Mouse (Mus musculus) erythroblast, embryonic 14.5 days (primary cell): ENCODE results near the gene Col17a1. TPM values are rescaled to one million over a fixed set of nuclear protein-coding genes. Genes with fewer than 3 reads are reported as not detected.

ENCODE experiments used
- H3K27me3 ChIP-seq: 2 replicates; pipeline ENCODE4 v1.6.1; 2012; ENCODE audit warnings: inconsistent platforms; ENCODE audit not compliant: control insufficient read depth
- H3K36me3 ChIP-seq: 2 replicates; pipeline ENCODE4 v1.6.1; 2012; ENCODE audit warnings: mild to moderate bottlenecking, inconsistent platforms; ENCODE audit not compliant: control insufficient read depth
- H3K4me1 ChIP-seq: 2 replicates; pipeline ENCODE4 v1.6.1; 2012; ENCODE audit warnings: inconsistent platforms; ENCODE audit not compliant: control insufficient read depth
- H3K4me3 ChIP-seq: replicated peaks from 2 replicates; pipeline ENCODE3; 2012; ENCODE audit warnings: moderate library complexity, mild to moderate bottlenecking, inconsistent platforms
- H3K9me3 ChIP-seq: 2 replicates; pipeline ENCODE4 v1.6.1; 2012; ENCODE audit warnings: low read length, inconsistent platforms, mixed read lengths; ENCODE audit not compliant: control insufficient read depth
- GATA1 ChIP-seq: IDR thresholded peaks from 2 replicates; pipeline ENCODE4 v1.6.1; 2012; ENCODE audit warnings: low read length, inconsistent platforms, mixed read lengths
- TAL1 ChIP-seq: IDR thresholded peaks from 3 replicates; pipeline ENCODE4 v1.6.1; 2012; ENCODE audit warnings: low read length, inconsistent platforms, mixed read lengths
- polyA plus RNA-seq: library from polyadenylated mRNA; stranded (reverse); fragments of >175 nt; gene quantifications from 2 replicates; pipeline ENCODE4 v1.2.3, GENCODE M21; 2012

The Col17a1 gene
- polyA plus RNA-seq, 1 experiment, result not detected

DNA sequence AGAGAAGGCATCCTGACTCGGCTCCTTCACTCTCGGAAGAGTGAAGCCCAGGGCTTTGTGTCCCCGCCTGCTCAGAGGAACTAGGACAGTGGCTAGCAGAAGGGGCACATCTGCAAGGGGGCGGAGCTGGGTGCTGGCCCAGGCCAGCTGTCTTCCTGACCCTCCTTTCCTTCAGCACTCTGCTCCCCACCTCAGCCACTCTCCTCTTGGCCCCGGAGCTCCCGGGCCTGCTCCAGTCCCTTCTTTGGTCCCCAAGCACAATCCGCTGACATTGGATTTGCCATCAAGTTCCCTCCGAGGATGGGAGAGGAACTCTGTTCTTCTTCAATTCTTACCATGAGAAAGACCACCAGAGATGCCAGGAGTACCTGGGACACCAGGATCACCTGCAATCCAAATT lies 39.6 kb downstream of the Col17a1 start:
- peaks cover 14% of the 10 kb centered on the region for H3K36me3 ChIP-seq
- no peak overlapping the region for H3K4me3 ChIP-seq
- TF ChIP-seq GATA1 (no peak), TAL1 (no peak)
- no peaks in the 10 kb centered on the region for H3K27me3 ChIP-seq
- no peaks in the 10 kb centered on the region for H3K9me3 ChIP-seq
- no peaks in the 10 kb centered on the region for H3K4me1 ChIP-seq

- H3K36me3 ChIP-seq, result peaks cover 24% of the 10 kb centered on the region
- no peaks in the 10 kb centered on the region for H3K27me3 ChIP-seq
- H3K4me1 ChIP-seq, result no peaks in the 10 kb centered on the region
- no peak for TF ChIP-seq TAL1
- TF ChIP-seq GATA1, result no peak
- H3K9me3 ChIP-seq, result no peaks in the 10 kb centered on the region
- H3K4me3 ChIP-seq, result no peak overlapping the region
Measured at GRCm38 (mm10) chr19:47651160-47651480, 40.8 kb downstream of the Col17a1 start.

- Histone ChIP-seq H3K4me3 (no peak overlapping the region), H3K27me3 (no peaks in the 10 kb centered on the region)
- TF ChIP-seq GATA1 (no peak), TAL1 (no peak)
Measured at GRCm38 (mm10) chr19:47650366-47651159, 41.3 kb downstream of the Col17a1 start.

DNA sequence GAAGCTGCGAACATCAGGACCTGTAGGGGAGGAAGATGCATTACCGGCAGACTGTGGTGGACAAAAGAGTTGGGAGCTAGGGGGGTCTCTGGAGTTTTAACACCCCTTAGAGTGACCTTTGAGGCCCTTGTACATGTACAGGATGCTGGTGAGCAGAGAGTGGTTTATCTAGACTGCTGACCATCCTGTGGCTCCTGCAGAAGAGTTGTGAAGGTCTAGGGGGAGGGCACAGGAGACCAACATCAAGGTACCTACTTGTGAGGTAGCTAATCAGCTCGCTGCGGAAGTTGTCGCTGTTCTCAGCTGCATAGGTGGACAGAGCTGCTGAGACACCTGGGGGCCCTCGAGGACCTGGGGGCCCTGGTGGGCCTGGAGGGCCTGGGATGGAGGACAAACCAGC lies 42.8 kb downstream of the Col17a1 start:
- peaks cover 38% of the 10 kb centered on the region for H3K36me3 ChIP-seq
- no peaks in the 10 kb centered on the region for H3K4me1 ChIP-seq
- TF ChIP-seq TAL1, result no peak
- TF ChIP-seq GATA1, result no peak
- no peaks in the 10 kb centered on the region for H3K9me3 ChIP-seq
- no peaks in the 10 kb centered on the region for H3K27me3 ChIP-seq
- no peak overlapping the region for H3K4me3 ChIP-seq

More at GRCm38 (mm10) chr19:47650366-47651159, 41.3 kb downstream of the Col17a1 start:
- Histone ChIP-seq H3K36me3 (peaks cover 26% of the 10 kb centered on the region), H3K9me3 (no peaks in the 10 kb centered on the region), H3K4me1 (no peaks in the 10 kb centered on the region)

GRCm38 (mm10) chr19:47646508-47647120 lies 45.3 kb downstream of the Col17a1 start:
- H3K36me3 ChIP-seq, result peaks cover 58% of the 10 kb centered on the region
- no peaks in the 10 kb centered on the region for H3K4me1 ChIP-seq
- H3K9me3 ChIP-seq, result no peaks in the 10 kb centered on the region
- H3K4me3 ChIP-seq, result no peak overlapping the region
- TF ChIP-seq GATA1 (no peak), TAL1 (no peak)
- no peaks in the 10 kb centered on the region for H3K27me3 ChIP-seq

DNA sequence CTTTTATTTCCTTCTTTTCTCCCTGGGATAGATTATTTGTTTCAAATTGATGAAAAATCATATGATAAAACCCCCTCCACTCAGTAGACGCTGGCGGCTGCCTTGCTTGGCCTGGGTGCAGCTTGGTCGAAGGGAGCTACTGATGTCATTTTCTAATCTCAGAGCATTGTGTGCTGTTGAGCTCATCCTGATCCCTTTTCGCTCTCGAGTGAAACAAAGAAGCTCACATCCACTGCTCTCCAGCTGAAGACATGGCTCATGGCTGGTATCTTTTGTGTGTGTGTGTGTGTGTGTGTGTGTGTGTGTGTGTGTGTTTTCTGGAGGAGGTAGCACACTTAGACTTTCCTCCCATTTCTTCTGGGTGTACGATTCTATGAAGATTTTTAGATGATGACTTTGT lies 46.3 kb downstream of the Col17a1 start:
- H3K9me3 ChIP-seq, result no peaks in the 10 kb centered on the region
- peaks cover 69% of the 10 kb centered on the region for H3K36me3 ChIP-seq
- H3K4me1 ChIP-seq, result no peaks in the 10 kb centered on the region
- TF ChIP-seq TAL1, result no peak
- no peak for TF ChIP-seq GATA1
- no peaks in the 10 kb centered on the region for H3K27me3 ChIP-seq
- H3K4me3 ChIP-seq, result no peak overlapping the region

DNA sequence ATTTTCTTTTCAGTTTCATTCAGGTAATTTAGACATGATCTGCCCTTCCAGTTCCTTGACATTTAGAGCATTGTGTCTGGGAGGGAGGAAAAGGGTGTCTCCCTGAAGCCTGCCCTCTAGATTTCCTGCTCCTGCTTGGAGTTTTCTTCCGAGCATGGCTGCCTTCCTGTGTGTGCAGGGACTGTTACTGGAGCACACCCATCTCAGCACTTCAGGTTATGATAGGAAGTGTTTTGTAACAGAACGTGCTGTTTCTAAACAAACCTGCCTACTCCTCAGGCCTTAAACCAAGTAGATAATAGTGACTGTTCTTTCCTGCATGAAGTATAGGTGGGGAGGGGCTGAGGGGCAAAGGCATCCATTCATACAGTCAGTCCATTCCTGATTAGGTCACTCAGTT lies 48.0 kb downstream of the Col17a1 start:
- Histone ChIP-seq H3K9me3 (no peaks in the 10 kb centered on the region), H3K27me3 (no peaks in the 10 kb centered on the region), H3K36me3 (peaks cover 85% of the 10 kb centered on the region), H3K4me1 (no peaks in the 10 kb centered on the region), H3K4me3 (no peak overlapping the region)
- TF ChIP-seq GATA1 (no peak), TAL1 (no peak)

DNA sequence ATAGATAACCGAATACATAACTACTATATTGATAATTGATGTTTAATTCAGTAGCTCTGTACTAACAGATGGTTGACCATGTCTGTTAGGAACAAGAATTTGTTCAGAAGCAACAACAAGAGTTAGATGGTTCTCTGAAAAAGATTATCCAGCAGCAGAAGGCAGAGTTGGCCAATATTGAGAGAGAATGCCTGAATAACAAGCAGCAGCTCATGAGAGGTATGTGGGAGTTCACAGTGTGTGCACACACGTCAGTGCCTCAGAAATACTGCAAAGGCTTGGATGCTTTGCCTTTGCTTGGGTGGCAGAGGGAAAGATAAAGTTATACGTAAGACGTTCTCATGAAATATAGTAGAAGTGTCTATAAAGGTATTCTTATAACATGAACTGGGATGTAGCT lies 56.5 kb downstream of the Col17a1 start:
- Histone ChIP-seq H3K4me1 (no peaks in the 10 kb centered on the region), H3K36me3 (peaks cover 75% of the 10 kb centered on the region), H3K9me3 (no peaks in the 10 kb centered on the region), H3K27me3 (no peaks in the 10 kb centered on the region), H3K4me3 (no peak overlapping the region)
- no peak for TF ChIP-seq TAL1
- no peak for TF ChIP-seq GATA1

GRCm38 (mm10) chr19:47631799-47632198 lies 60.1 kb downstream of the Col17a1 start:
- peaks cover 64% of the 10 kb centered on the region for H3K36me3 ChIP-seq

DNA sequence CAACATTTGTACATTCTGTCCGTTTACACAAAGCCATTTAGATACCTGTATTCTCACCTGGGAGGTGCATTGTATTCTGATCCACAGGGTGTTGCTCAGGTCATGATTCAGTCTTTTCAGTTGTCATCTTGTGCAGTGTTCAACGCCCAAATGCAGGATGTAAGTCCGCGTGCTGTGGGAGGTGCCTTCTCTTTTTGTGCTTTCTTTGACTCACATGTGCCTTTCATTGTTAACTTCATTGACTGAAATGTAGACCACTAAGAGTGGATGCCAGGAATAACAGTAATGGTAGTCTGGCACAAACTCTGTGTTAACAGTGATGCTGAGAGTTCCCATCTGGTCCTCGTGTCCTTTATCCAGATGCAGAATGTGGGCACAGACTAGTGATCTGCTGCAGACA lies 61.5 kb downstream of the Col17a1 start:
- no peak overlapping the region for H3K4me3 ChIP-seq
- no peaks in the 10 kb centered on the region for H3K4me1 ChIP-seq
- TF ChIP-seq TAL1 (no peak), GATA1 (no peak)
- H3K27me3 ChIP-seq, result no peaks in the 10 kb centered on the region
- H3K9me3 ChIP-seq, result no peaks in the 10 kb centered on the region
- peaks cover 66% of the 10 kb centered on the region for H3K36me3 ChIP-seq

More at GRCm38 (mm10) chr19:47631799-47632198, 60.1 kb downstream of the Col17a1 start:
- no peak for TF ChIP-seq GATA1
- TF ChIP-seq TAL1, result no peak
- Histone ChIP-seq H3K4me3 (no peak overlapping the region), H3K9me3 (no peaks in the 10 kb centered on the region), H3K4me1 (no peaks in the 10 kb centered on the region), H3K27me3 (no peaks in the 10 kb centered on the region)
